Mouse (Mus musculus): ENCODE results near the gene Cldn17. TPM values are rescaled to one million over a fixed set of nuclear protein-coding genes. Genes with fewer than 3 reads are reported as not detected.

Gene Cldn17
- polyA plus RNA-seq (2012; rRNA removed) = 0.04 TPM in 1 of 2 replicates, not detected in the other

DNA sequence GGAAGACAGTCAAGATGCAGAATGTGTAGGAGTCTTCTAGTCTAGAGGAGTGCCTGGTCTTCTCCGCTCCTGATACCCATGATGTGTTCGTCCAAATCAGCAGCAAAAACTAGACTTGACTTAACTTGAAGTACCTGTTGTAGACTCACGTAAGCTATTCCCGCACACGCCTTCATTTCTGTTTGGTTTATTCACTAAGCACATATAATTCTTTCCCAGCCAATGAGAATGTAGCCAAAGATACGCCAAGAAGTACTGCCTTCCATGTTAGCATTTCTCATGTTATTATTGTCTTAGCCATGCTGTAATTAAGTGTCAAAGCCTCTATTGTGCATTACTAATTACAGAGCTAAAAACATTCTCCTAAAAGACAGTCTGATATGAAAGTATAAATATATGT is at the start of gene Cldn17:
Gene Cldn17 (minus strand): TSS at position 101 of the 400 bp plus-strand sequence.

Other genes with a start within 250 kb of the Cldn17 start
- 27.3 and 34.6 TPM in 2 replicates for gene Grik1, start 216.7 kb downstream of the Cldn17 start, polyA plus RNA-seq (2012; rRNA removed)
- gene Cldn8, start 56.2 kb upstream of the Cldn17 start, polyA plus RNA-seq (2012; rRNA removed) = not detected in 2 replicates
- gene Krtap24-1, start 105.3 kb upstream of the Cldn17 start, polyA plus RNA-seq (2012; rRNA removed) = not detected in 2 replicates
- gene 2310079G19Rik, start 120.7 kb upstream of the Cldn17 start, polyA plus RNA-seq (2012; rRNA removed) = not detected in 2 replicates
- gene Krtap26-1, start 140.8 kb upstream of the Cldn17 start, polyA plus RNA-seq (2012; rRNA removed) = not detected in 2 replicates
- not detected in 2 replicates for gene Krtap27-1, start 164.7 kb upstream of the Cldn17 start, polyA plus RNA-seq (2012; rRNA removed)
- not detected in 2 replicates for gene 2310061N02Rik, start 201.0 kb upstream of the Cldn17 start, polyA plus RNA-seq (2012; rRNA removed)
- gene Krtap13-1, start 221.9 kb upstream of the Cldn17 start, polyA plus RNA-seq (2012; rRNA removed) = not detected in 2 replicates
- not detected in 2 replicates for gene Krtap13, start 244.7 kb upstream of the Cldn17 start, polyA plus RNA-seq (2012; rRNA removed)